Mouse (Mus musculus): ENCODE results near the gene Gm19402. TPM values are rescaled to one million over a fixed set of nuclear protein-coding genes. Genes with fewer than 3 reads are reported as not detected.
"Not testable (repeated sequence)": the region's sequence is repeated elsewhere in the genome, so short reads cannot be mapped to it uniquely, and the experiment has no call there.

The Gm19402 gene
- polyA plus RNA-seq, 1 experiment from 2014 or later: not detected

DNA sequence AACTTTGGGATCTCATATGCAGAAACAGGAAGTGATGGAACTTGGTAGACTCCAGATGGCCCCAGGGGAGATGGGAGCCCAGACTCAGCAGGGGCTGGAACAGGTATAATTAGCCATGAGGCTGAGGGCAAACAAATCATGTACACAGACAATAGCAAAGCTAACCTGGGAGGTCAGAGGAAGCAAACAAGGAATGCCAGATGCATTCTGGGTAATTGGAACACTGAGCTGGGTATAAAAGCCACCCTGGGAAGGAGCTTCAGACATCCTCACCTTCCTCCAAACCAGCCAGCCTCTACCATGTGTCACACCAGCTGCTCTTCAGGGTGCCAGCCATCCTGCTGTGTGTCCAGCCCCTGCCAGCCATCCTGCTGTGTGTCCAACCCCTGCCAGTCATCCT is 20.6 kb upstream of the Gm19402 start, which contains the start of gene Gm10024:
Gene Gm10024, plus strand, starts transcription at position 301 of the 400 bp plus-strand sequence.
- H3K27ac ChIP-seq (ENCODE audit: low read length); H3K9me3 ChIP-seq (ENCODE audit: control insufficient read depth, low read length); H3K4me1 ChIP-seq (replicated peaks; ENCODE audit: control insufficient read depth, insufficient read depth, low read length); ATAC-seq; H3K4me2 ChIP-seq (ENCODE audit: low read length); H3K27me3 ChIP-seq (replicated peaks; ENCODE audit: control insufficient read depth, insufficient read depth, low read length); H3K9ac ChIP-seq (replicated peaks; ENCODE audit: low read depth, low read length); H3K4me3 ChIP-seq (replicated peaks; ENCODE audit: low read length); H3K36me3 ChIP-seq (ENCODE audit: control insufficient read depth, insufficient read depth): not testable (repeated sequence)

DNA sequence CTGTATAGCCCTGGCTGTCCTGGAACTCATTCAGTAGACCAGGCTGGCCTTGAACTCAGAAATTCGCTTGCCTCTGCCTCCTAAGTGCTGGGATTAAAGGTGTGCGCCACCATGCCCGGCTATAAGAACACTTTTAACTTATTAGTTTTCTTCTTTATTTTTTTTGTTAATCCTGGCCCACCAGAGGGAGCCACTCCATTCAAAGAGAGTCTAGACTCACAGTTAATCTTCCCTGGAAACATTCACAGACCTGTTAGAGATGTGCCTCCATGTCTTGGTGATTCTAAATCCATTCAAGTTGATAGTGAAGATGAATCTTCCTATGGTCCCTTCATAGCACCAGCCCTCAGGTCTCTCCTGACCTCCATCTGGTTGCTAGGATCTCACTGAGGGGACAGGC is 19.3 kb upstream of the Gm19402 start:
- Histone ChIP-seq H3K9me3 (ENCODE audit: control insufficient read depth, low read length) (no peaks in the 10 kb centered on the region), H3K4me3 (replicated peaks; ENCODE audit: low read length) (no peak overlapping the region), H3K27ac (ENCODE audit: low read length) (no peak overlapping the region), H3K4me2 (ENCODE audit: low read length) (no peak overlapping the region), H3K4me1 (replicated peaks; ENCODE audit: control insufficient read depth, insufficient read depth, low read length) (no peaks in the 10 kb centered on the region), H3K27me3 (replicated peaks; ENCODE audit: control insufficient read depth, insufficient read depth, low read length) (no peaks in the 10 kb centered on the region), H3K36me3 (ENCODE audit: control insufficient read depth, insufficient read depth) (no peaks in the 10 kb centered on the region), H3K9ac (replicated peaks; ENCODE audit: low read depth, low read length) (no peak overlapping the region)
- no peak for ATAC-seq
- WGBS: 79% methylated on average over 3 of the region's 3 CpGs

DNA sequence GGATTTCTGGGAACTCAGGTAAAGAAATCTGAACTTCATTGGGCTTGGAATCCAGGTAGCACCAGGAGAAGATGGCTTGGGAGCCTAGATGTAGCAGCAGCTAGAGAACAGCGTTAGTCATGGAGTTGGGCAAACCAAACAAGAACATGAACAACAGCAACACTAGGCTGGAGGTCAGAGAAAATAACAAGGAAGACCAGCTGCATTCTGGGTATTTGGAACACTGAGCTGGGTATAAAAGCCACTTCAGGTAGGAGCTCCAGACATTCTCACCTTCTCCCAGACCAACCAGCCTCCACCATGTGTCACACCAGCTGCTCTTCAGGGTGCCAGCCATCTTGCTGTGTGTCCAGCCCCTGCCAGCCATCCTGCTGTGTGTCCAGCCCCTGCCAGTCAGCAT is 15.8 kb upstream of the Gm19402 start, which contains the start of gene Gm10272:
Gene Gm10272, plus strand, starts transcription at position 301 of the 400 bp plus-strand sequence.
- Histone ChIP-seq H3K9me3 (ENCODE audit: control insufficient read depth, low read length) (no peaks in the 10 kb centered on the region), H3K4me2 (ENCODE audit: low read length) (no peak within 1 kb of the TSS), H3K9ac (replicated peaks; ENCODE audit: low read depth, low read length) (no peak within 1 kb of the TSS), H3K27me3 (replicated peaks; ENCODE audit: control insufficient read depth, insufficient read depth, low read length) (no peaks in the 10 kb centered on the region), H3K4me3 (replicated peaks; ENCODE audit: low read length) (no peak within 1 kb of the TSS), H3K36me3 (ENCODE audit: control insufficient read depth, insufficient read depth) (no peaks in the 10 kb centered on the region), H3K27ac (ENCODE audit: low read length) (no peak within 1 kb of the TSS), H3K4me1 (replicated peaks; ENCODE audit: control insufficient read depth, insufficient read depth, low read length) (no peaks in the 10 kb centered on the region)
- no peak for ATAC-seq
- 94% methylated on average over 1 of the region's 1 CpGs for WGBS

DNA sequence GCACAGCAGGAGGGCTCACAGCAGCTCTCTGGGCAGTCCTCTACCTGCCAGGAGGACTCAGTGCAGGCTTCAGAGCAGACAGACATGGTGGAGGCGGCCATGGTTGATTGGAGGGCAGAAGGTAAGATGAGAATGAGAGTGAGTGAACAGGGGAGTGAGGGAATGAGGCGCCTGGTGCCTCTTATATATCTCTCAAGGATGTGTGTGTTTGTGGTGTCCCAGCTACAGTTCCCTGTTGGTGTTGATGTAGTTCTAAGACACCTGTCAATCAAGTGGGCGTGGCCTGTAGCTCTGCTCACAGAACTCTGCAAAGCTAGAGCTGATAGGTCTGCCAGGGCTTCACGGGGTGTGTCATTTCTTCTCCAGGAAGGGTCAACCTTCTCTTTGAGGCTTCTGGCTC is 6.6 kb upstream of the Gm19402 start, which contains the start of gene Gm9508:
Gene Gm9508, minus strand, starts transcription at position 101 of the 400 bp plus-strand sequence.
- Histone ChIP-seq H3K9ac (replicated peaks; ENCODE audit: low read depth, low read length) (no peak within 1 kb of the TSS), H3K36me3 (ENCODE audit: control insufficient read depth, insufficient read depth) (no peaks in the 10 kb centered on the region), H3K4me2 (ENCODE audit: low read length) (no peak within 1 kb of the TSS), H3K9me3 (ENCODE audit: control insufficient read depth, low read length) (no peaks in the 10 kb centered on the region), H3K27ac (ENCODE audit: low read length) (no peak within 1 kb of the TSS), H3K27me3 (replicated peaks; ENCODE audit: control insufficient read depth, insufficient read depth, low read length) (no peaks in the 10 kb centered on the region), H3K4me1 (replicated peaks; ENCODE audit: control insufficient read depth, insufficient read depth, low read length) (no peaks in the 10 kb centered on the region), H3K4me3 (replicated peaks; ENCODE audit: low read length) (no peak within 1 kb of the TSS)
- 36% methylated on average over 4 of the region's 4 CpGs for WGBS
- ATAC-seq: no peak

DNA sequence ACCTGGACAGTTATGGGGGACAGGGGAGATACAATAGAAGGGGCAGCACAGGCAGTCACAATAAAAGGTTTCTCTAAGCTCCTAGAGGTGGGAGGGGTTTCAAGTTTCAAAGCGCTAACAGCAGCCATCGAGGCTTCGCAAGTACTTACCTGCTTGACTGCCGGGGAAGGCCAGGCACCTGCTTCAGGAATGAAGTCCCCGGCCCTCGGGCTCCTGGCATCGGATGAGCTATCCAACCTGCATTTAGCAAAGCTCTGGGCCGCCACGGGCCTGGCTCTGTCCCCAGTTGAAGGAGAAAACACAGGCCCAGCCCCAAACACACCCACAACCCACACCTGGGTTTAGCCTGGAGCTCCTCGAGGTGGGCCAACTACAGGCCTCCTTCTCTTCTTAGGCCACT is 3.5 kb downstream of the Gm19402 start:
- Histone ChIP-seq H3K9ac (replicated peaks; ENCODE audit: low read depth, low read length) (no peak overlapping the region), H3K27me3 (replicated peaks; ENCODE audit: control insufficient read depth, insufficient read depth, low read length) (peaks cover 19% of the 10 kb centered on the region), H3K4me3 (replicated peaks; ENCODE audit: low read length) (no peak overlapping the region), H3K4me2 (ENCODE audit: low read length) (no peak overlapping the region), H3K9me3 (ENCODE audit: control insufficient read depth, low read length) (no peaks in the 10 kb centered on the region), H3K4me1 (replicated peaks; ENCODE audit: control insufficient read depth, insufficient read depth, low read length) (no peaks in the 10 kb centered on the region), H3K36me3 (ENCODE audit: control insufficient read depth, insufficient read depth) (no peaks in the 10 kb centered on the region), H3K27ac (ENCODE audit: low read length) (no peak overlapping the region)
- no peak for ATAC-seq
- 26% methylated on average over 10 of the region's 10 CpGs for WGBS

DNA sequence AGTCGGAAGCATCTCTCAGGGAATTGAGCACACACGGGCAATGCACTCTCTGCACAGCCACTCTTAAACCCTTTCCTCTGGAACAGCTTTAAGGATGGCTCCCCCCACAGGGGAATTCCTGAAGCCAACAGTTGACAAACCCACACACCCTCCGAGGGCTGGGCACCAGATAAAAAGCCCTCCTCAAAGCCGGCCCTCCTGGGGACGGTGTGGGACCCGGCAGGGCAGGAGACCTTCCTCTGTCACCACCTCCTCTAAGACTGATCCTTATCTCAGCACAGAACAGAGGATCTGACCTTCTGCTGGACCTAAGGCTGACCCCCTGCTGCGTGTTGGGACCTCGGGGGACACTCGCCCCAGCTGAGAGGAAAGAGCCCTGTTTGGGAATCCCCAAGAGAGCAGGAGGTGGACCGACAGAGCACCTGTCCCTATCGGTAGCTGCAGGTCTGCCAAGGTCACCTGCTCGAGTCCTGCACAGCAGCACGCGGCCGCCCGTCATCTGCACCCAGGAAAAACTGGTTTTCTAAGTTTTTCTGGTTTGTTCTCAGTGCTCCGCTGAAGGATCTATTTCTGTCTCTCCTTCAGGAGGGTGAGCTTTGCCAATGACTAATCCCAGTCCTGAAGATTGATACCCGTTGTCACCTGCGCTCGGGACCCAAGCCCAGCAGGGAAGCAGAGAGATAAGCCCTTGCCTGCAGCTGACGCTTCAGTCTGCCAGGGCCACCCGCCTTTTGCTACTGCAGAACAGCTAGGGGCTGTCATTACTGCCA is 4.5 kb downstream of the Gm19402 start, which contains the start of gene Tspear:
Gene Tspear, plus strand, starts transcription at position 675 of the 770 bp plus-strand sequence.
- no peak within 1 kb of the TSS for H3K4me2 ChIP-seq (ENCODE audit: low read length)
- H3K9ac ChIP-seq (replicated peaks; ENCODE audit: low read depth, low read length): no peak within 1 kb of the TSS
- ATAC-seq: no peak
- WGBS: 9% methylated on average over 22 of the region's 22 CpGs
- no peak within 1 kb of the TSS for H3K27ac ChIP-seq (ENCODE audit: low read length)
- H3K27me3 ChIP-seq (replicated peaks; ENCODE audit: control insufficient read depth, insufficient read depth, low read length): peaks cover 19% of the 10 kb centered on the region
- H3K9me3 ChIP-seq (ENCODE audit: control insufficient read depth, low read length): no peaks in the 10 kb centered on the region
- no peaks in the 10 kb centered on the region for H3K36me3 ChIP-seq (ENCODE audit: control insufficient read depth, insufficient read depth)
- H3K4me1 ChIP-seq (replicated peaks; ENCODE audit: control insufficient read depth, insufficient read depth, low read length): no peaks in the 10 kb centered on the region
- no peak within 1 kb of the TSS for H3K4me3 ChIP-seq (replicated peaks; ENCODE audit: low read length)

DNA sequence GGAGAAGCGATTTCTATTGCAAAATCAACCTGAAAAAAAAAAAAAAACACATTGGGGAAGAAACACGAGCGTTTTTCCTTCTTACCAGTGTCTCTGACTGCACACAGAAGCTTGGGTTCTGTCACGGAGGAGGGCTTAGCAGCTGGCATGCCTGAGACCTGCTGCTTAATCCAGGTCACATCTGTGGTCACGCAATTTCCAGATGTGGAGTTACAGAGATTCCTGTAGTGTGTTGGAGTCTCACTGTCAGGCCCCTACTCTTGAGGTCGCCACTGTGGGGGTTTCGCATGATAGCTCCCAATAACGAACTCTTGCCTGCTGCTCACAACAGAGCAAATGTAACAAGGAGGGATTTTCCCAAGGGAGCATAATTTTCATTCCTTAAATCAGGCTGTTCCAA is 6.4 kb downstream of the Gm19402 start:
- WGBS: 43% methylated on average over 8 of the region's 8 CpGs
- H3K4me2 ChIP-seq (ENCODE audit: low read length): no peak overlapping the region
- peaks cover 19% of the 10 kb centered on the region for H3K27me3 ChIP-seq (replicated peaks; ENCODE audit: control insufficient read depth, insufficient read depth, low read length)
- no peak for ATAC-seq
- H3K9ac ChIP-seq (replicated peaks; ENCODE audit: low read depth, low read length): no peak overlapping the region
- H3K4me3 ChIP-seq (replicated peaks; ENCODE audit: low read length): no peak overlapping the region
- H3K4me1 ChIP-seq (replicated peaks; ENCODE audit: control insufficient read depth, insufficient read depth, low read length): no peaks in the 10 kb centered on the region
- H3K36me3 ChIP-seq (ENCODE audit: control insufficient read depth, insufficient read depth): no peaks in the 10 kb centered on the region
- H3K27ac ChIP-seq (ENCODE audit: low read length): no peak overlapping the region
- H3K9me3 ChIP-seq (ENCODE audit: control insufficient read depth, low read length): no peaks in the 10 kb centered on the region

DNA sequence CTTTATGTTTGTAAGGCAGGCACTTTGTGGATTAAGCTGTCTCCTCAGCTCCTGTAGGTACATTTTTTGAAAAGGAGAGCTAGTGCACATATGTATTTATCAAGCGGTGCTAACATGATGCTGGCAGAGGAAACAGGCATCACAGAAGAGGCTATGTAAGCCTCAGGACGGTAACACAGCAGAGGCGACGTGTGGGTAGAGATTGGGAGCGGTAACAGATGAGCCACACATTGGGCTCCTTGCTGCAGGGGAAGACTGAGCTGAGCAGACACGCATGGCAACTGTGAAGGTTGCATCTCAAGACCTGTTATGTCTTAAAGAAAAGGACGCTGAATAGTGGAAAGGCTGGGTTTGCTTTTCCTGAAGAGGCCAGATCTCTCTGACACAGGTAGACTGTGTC is 7.6 kb downstream of the Gm19402 start:
- H3K9me3 ChIP-seq (ENCODE audit: control insufficient read depth, low read length): no peaks in the 10 kb centered on the region
- WGBS: 79% methylated on average over 7 of the region's 7 CpGs
- no peaks in the 10 kb centered on the region for H3K36me3 ChIP-seq (ENCODE audit: control insufficient read depth, insufficient read depth)
- H3K4me2 ChIP-seq (ENCODE audit: low read length): no peak overlapping the region
- ATAC-seq: no peak
- H3K9ac ChIP-seq (replicated peaks; ENCODE audit: low read depth, low read length): no peak overlapping the region
- H3K27ac ChIP-seq (ENCODE audit: low read length): no peak overlapping the region
- peaks cover 25% of the 10 kb centered on the region for H3K27me3 ChIP-seq (replicated peaks; ENCODE audit: control insufficient read depth, insufficient read depth, low read length)
- peaks cover 2% of the 10 kb centered on the region for H3K4me1 ChIP-seq (replicated peaks; ENCODE audit: control insufficient read depth, insufficient read depth, low read length)
- H3K4me3 ChIP-seq (replicated peaks; ENCODE audit: low read length): no peak overlapping the region

DNA sequence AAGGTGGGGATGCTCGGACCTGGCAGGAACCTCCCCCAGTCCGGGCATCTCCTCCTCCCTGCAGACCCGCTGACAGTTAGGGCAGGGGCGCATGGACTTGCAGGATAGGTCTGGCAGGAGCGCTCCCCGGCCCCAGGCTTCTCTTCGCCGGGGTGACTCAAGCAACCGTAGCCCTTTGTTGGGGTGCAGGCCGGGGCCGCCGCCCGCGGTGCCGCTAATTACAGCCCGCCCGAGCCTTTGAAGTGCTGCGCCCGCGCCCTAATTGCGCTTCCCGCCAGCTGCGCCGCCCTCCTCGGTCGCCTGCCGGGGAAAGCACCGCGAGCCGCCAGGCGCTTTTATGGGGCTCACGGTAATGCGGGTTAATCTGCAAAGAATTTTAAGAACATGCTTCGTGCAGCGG is 13.0 kb downstream of the Gm19402 start:
- Histone ChIP-seq H3K27me3 (replicated peaks; ENCODE audit: control insufficient read depth, insufficient read depth, low read length) (peaks cover 10% of the 10 kb centered on the region), H3K27ac (ENCODE audit: low read length) (no peak overlapping the region), H3K36me3 (ENCODE audit: control insufficient read depth, insufficient read depth) (no peaks in the 10 kb centered on the region), H3K4me2 (ENCODE audit: low read length) (peak overlapping the region; percentile 63), H3K9me3 (ENCODE audit: control insufficient read depth, low read length) (no peaks in the 10 kb centered on the region), H3K4me1 (replicated peaks; ENCODE audit: control insufficient read depth, insufficient read depth, low read length) (peaks cover 10% of the 10 kb centered on the region), H3K9ac (replicated peaks; ENCODE audit: low read depth, low read length) (peak overlapping the region; percentile 33), H3K4me3 (replicated peaks; ENCODE audit: low read length) (peak overlapping the region; percentile 36)
- WGBS: under 1% methylated on average over 35 of the region's 35 CpGs
- ATAC-seq: peak; percentile 57
